Mouse (Mus musculus) adipose tissue, adult 10 weeks (tissue): ENCODE results near the gene Neurod6. TPM values are rescaled to one million over a fixed set of nuclear protein-coding genes. Genes with fewer than 3 reads are reported as not detected.

ENCODE experiments used
- polyA plus RNA-seq: library from polyadenylated mRNA; stranded (reverse); fragments of 350-450 nt; fragmentation: Illumina TruSeq; extraction: RNeasy Lipid Tissue Mini Kit (QIAGEN cat#74804); gene quantifications from one replicate; pipeline ENCODE4 v1.2.3, GENCODE M21; 2014; ENCODE audit warnings: low read depth, low replicate concordance

Gene Neurod6
- not detected for polyA plus RNA-seq

GRCm38 (mm10) chr6:55680974-55681373, at the start of gene Neurod6:
Gene Neurod6 (minus strand): TSS chr6:55681263.

Other genes with a start within 250 kb of the Neurod6 start
- 9.7 TPM for gene Adcyap1r1, start 229.3 kb downstream of the Neurod6 start, polyA plus RNA-seq
- gene Itprid1, start 155.6 kb upstream of the Neurod6 start, polyA plus RNA-seq = 0.50 TPM